Mouse (Mus musculus) small intestine, adult 2 months (tissue): ENCODE data around the gene Hsdl2.

Source experiments
- CTCF ChIP-seq: fragments of 200-500 bp; IDR thresholded peaks from 2 replicates; pipeline ENCODE4 v1.5.1; 2012; ENCODE audit warnings: low read depth, mild to moderate bottlenecking, control low read depth, inconsistent platforms, low read length, moderate library complexity, mixed read lengths; ENCODE audit not compliant: insufficient replicate concordance, insufficient read length; ENCODE audit errors: extremely low read depth
- POLR2A ChIP-seq: fragments of 200-500 bp; IDR thresholded peaks from 2 replicates; pipeline ENCODE4 v1.6.1; 2012; ENCODE audit warnings: low read depth, mild to moderate bottlenecking, control low read depth, inconsistent platforms, low read length, moderate library complexity

- TF ChIP-seq CTCF, result no peak
- no peak for TF ChIP-seq POLR2A
Measured at GRCm38 (mm10) chr4:59544654-59545053, 36.7 kb upstream of the Hsdl2 start.
